Mouse (Mus musculus): Measurements from ENCODE around the gene Rimbp2. TPM values are rescaled to one million over a fixed set of nuclear protein-coding genes. Genes with fewer than 3 reads are reported as not detected.

The Rimbp2 gene
- polyA plus RNA-seq, 1 experiment from 2014 or later: 0.55 TPM

GRCm38 (mm10) chr5:128917116-128917959 lies 35.9 kb downstream of the Rimbp2 start:
- Histone ChIP-seq H3K27ac (no peak overlapping the region), H3K36me3 (no peaks in the 10 kb centered on the region), H3K9me3 (no peaks in the 10 kb centered on the region), H3K4me3 (no peak overlapping the region), H3K27me3 (ENCODE audit: insufficient read depth, poor library complexity, severe bottlenecking) (no peaks in the 10 kb centered on the region), H3K4me1 (peaks cover 11% of the 10 kb centered on the region)
- 8% methylated on average over 10 of the region's 10 CpGs for WGBS
- DNase-seq (ENCODE audit: low spot score): peak; percentile 92

GRCm38 (mm10) chr5:128913820-128914219 lies 39.5 kb downstream of the Rimbp2 start:
- no peaks in the 10 kb centered on the region for H3K36me3 ChIP-seq
- no peak overlapping the region for H3K27ac ChIP-seq
- no peak overlapping the region for H3K4me3 ChIP-seq
- no peaks in the 10 kb centered on the region for H3K9me3 ChIP-seq
- no peak for DNase-seq (ENCODE audit: low spot score)
- 67% methylated on average over 3 of the region's 3 CpGs for WGBS
- H3K27me3 ChIP-seq (ENCODE audit: insufficient read depth, poor library complexity, severe bottlenecking): no peaks in the 10 kb centered on the region
- peaks cover 11% of the 10 kb centered on the region for H3K4me1 ChIP-seq

DNA sequence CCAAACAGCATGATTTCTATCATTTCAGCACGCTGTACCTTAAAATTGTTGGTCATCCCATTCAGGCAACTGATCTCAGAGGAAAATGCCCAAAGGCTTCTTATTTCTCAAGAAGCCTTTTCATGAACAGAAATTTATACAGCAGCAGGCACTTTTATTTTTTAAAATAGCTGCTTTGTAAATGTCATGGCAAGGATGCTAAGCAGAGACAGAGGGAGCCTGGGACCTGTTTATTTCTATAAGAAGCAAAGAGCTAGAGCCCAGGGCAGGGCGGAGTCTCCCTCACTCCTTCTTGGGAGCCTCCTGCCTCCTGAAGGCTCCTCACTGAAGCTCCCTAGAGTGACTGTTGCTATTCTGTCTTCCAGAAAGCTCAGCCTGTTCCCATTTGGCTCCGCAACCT lies 40.9 kb downstream of the Rimbp2 start:
- no peak overlapping the region for H3K4me3 ChIP-seq
- no peaks in the 10 kb centered on the region for H3K27me3 ChIP-seq (ENCODE audit: insufficient read depth, poor library complexity, severe bottlenecking)
- 90% methylated on average over 3 of the region's 3 CpGs for WGBS
- H3K36me3 ChIP-seq: no peaks in the 10 kb centered on the region
- DNase-seq (ENCODE audit: low spot score): no peak
- H3K4me1 ChIP-seq: peaks cover 9% of the 10 kb centered on the region
- H3K9me3 ChIP-seq: no peaks in the 10 kb centered on the region
- H3K27ac ChIP-seq: no peak overlapping the region

- WGBS: 69% methylated on average over 8 of the region's 9 CpGs
- Histone ChIP-seq H3K27me3 (ENCODE audit: insufficient read depth, poor library complexity, severe bottlenecking) (no peaks in the 10 kb centered on the region), H3K9me3 (no peaks in the 10 kb centered on the region), H3K4me3 (no peak overlapping the region), H3K36me3 (no peaks in the 10 kb centered on the region), H3K27ac (no peak overlapping the region), H3K4me1 (peaks cover 4% of the 10 kb centered on the region; the same call in 1 of the 2 replicates)
- no peak for DNase-seq (ENCODE audit: low spot score)
Observed at GRCm38 (mm10) chr5:128911593-128911992, 41.7 kb downstream of the Rimbp2 start.

- DNase-seq (ENCODE audit: low spot score): no peak
- Histone ChIP-seq H3K36me3 (no peaks in the 10 kb centered on the region), H3K9me3 (no peaks in the 10 kb centered on the region), H3K4me3 (no peak overlapping the region), H3K4me1 (peaks cover 6% of the 10 kb centered on the region; the same call in 1 of the 2 replicates), H3K27me3 (ENCODE audit: insufficient read depth, poor library complexity, severe bottlenecking) (no peaks in the 10 kb centered on the region), H3K27ac (no peak overlapping the region)
- WGBS: 37% methylated on average over 5 of the region's 5 CpGs
Observed at GRCm38 (mm10) chr5:128904113-128904512, 49.2 kb downstream of the Rimbp2 start.

DNA sequence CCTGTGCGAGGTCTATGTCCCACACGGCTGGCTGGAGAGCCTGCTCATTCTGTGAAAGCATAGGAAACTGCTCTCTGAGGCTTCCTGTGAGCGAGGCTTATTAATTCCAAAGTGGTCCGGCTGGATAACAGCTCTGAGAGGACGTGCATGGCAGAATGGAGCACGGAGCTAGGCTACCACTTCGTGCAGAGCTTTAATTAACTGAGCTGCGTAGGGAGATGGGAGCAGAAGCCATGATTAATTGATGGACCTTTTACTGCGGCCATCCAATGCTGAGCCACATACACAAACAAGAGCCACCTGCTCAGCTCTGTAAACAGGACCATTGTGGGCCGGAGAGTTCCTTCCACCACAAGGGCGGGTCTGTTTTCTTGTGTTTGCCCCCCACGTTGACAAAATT lies 50.2 kb downstream of the Rimbp2 start:
- Histone ChIP-seq H3K27me3 (ENCODE audit: insufficient read depth, poor library complexity, severe bottlenecking) (no peaks in the 10 kb centered on the region), H3K36me3 (no peaks in the 10 kb centered on the region), H3K4me3 (no peak overlapping the region), H3K9me3 (no peaks in the 10 kb centered on the region), H3K27ac (no peak overlapping the region), H3K4me1 (peaks cover 6% of the 10 kb centered on the region; the same call in 1 of the 2 replicates)
- 66% methylated on average over 12 of the region's 12 CpGs for WGBS
- no peak for DNase-seq (ENCODE audit: low spot score)

- no peaks in the 10 kb centered on the region for H3K27me3 ChIP-seq (ENCODE audit: insufficient read depth, poor library complexity, severe bottlenecking)
- no peak for DNase-seq (ENCODE audit: low spot score)
- H3K27ac ChIP-seq: no peak overlapping the region
- H3K4me3 ChIP-seq: no peak overlapping the region
- H3K4me1 ChIP-seq: peaks cover 3% of the 10 kb centered on the region; the same call in 1 of the 2 replicates
- H3K36me3 ChIP-seq: no peaks in the 10 kb centered on the region
- H3K9me3 ChIP-seq: no peaks in the 10 kb centered on the region
- WGBS: 79% methylated on average over 13 of the region's 13 CpGs
Observed at GRCm38 (mm10) chr5:128899971-128900370, 53.3 kb downstream of the Rimbp2 start.

DNA sequence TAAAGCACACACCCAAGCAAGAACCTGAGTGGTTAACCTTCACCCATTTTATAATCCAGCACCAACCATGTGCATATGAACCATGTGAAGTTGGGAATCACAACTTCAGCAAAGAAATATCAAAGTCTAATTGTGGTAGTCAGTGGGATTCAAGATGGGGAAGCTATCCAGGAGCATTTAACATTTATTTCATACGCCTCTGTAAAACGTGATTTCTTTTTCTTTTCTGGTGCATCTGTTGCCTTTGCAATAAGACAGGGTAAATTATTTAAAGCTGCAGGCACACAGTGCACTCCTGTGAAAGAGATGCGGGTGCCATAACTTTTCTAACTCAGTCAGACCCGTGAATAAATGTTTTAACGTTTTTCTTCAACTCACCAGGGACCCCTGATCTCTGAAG lies 58.4 kb downstream of the Rimbp2 start:
- Histone ChIP-seq H3K27me3 (ENCODE audit: insufficient read depth, poor library complexity, severe bottlenecking) (no peaks in the 10 kb centered on the region), H3K4me1 (no peaks in the 10 kb centered on the region), H3K27ac (no peak overlapping the region), H3K9me3 (no peaks in the 10 kb centered on the region), H3K36me3 (no peaks in the 10 kb centered on the region), H3K4me3 (no peak overlapping the region)
- DNase-seq (ENCODE audit: low spot score): no peak
- WGBS: 72% methylated on average over 5 of the region's 5 CpGs

DNA sequence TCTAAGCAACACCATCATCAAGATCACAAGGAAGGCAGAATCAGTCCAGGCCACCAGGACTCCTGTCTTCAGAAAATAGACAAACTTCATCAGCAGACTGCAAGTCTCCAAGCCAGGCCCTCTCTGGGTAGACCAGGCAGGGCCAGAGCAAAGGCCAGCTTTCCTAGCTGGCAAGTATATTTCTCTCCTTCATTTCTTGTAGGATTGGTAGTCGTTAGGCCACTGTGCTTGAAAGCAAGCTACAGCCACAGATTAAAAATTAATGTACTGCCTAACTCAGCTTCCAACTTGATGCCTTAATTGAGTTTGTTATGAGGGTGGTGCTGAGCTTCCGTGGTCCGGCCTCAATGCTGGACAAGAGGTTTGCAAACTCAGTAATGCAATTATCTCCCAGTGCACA lies 65.7 kb downstream of the Rimbp2 start:
- no peaks in the 10 kb centered on the region for H3K27me3 ChIP-seq (ENCODE audit: insufficient read depth, poor library complexity, severe bottlenecking)
- 81% methylated on average over 3 of the region's 3 CpGs for WGBS
- no peaks in the 10 kb centered on the region for H3K36me3 ChIP-seq
- no peak overlapping the region for H3K4me3 ChIP-seq
- DNase-seq (ENCODE audit: low spot score): no peak
- no peaks in the 10 kb centered on the region for H3K4me1 ChIP-seq
- no peaks in the 10 kb centered on the region for H3K9me3 ChIP-seq
- H3K27ac ChIP-seq: no peak overlapping the region

DNA sequence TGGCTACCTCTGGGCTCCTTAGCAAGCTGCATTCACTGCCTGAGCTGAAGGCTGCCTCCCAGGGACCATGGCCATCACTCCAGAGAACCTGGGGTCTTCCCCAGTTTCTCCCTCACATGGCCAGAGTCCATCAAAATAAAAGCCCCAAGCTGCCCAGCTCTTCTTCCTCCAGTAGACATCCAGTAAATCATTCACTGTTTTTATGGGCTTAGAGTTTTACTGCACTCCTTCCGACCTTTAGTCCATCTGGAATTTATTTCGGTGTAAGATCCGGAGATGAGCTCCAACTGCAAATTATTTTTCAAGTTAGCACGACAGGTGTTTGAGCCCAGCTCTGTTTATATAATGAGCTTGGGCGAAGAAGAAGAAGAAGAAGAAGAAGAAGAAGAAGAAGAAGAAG lies 69.0 kb downstream of the Rimbp2 start:
- Histone ChIP-seq H3K27ac (no peak overlapping the region), H3K27me3 (ENCODE audit: insufficient read depth, poor library complexity, severe bottlenecking) (no peaks in the 10 kb centered on the region), H3K4me3 (no peak overlapping the region)

DNA sequence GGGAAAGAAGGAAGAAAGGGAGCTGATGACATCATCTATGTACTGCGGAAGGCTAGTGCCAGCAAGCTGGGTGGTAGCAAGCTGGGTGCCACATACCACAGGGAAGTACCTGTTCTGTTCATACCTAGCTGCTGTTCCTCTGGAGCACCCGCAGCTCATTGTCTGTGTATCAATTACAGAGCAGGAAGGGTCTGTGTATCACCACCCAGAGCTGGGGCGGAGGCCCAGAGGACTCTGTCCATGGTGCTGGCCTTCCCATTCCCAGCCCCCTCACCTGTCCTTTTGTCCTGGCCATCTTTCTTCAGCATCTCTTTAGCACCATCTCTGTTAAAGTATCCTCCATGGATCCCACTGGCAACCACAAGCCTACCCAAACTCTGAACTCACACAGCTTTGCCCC lies 74.2 kb downstream of the Rimbp2 start:
- H3K4me1 ChIP-seq: no peaks in the 10 kb centered on the region
- peaks cover 21% of the 10 kb centered on the region for H3K27me3 ChIP-seq (ENCODE audit: insufficient read depth, poor library complexity, severe bottlenecking)
- WGBS: 21% methylated on average over 3 of the region's 3 CpGs
- DNase-seq (ENCODE audit: low spot score): no peak
- H3K36me3 ChIP-seq: no peaks in the 10 kb centered on the region
- H3K27ac ChIP-seq: no peak overlapping the region
- H3K4me3 ChIP-seq: no peak overlapping the region
- no peaks in the 10 kb centered on the region for H3K9me3 ChIP-seq

More for the DNA sequence above, 69.0 kb downstream of the Rimbp2 start:
- H3K4me1 ChIP-seq: no peaks in the 10 kb centered on the region
- no peaks in the 10 kb centered on the region for H3K9me3 ChIP-seq
- 78% methylated on average over 5 of the region's 5 CpGs for WGBS
- H3K36me3 ChIP-seq: no peaks in the 10 kb centered on the region
- no peak for DNase-seq (ENCODE audit: low spot score)

DNA sequence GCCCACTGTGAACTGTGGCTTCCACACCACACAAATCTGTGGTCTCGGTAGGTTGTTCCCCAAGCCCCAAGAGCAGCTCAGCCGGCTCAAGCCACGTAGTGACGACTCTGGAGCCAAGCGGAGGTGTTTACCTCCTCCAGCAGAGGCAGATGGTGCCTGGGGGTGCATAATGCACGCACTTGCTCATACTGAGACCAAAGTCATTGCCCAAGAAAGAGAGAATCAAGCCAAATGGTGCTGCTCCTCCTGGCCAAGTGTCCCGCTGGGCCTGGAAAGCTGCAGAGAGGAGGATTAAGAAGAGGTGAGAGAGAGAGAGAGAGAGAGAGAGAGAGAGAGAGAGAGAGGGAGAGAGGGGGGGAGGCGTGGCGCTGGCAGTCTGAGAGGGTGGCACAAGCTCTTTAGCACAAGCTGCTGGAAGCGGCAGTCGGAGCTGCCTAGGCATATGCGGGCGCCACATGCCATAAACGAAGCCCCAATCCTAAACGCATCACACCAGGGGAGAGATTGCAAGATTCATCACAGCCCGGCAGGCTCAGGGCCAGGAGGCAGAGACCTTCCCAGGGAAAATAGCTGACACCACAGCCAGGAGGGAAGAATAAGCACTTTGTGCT lies 75.8 kb downstream of the Rimbp2 start:
- Histone ChIP-seq H3K27ac (no peak overlapping the region), H3K4me1 (no peaks in the 10 kb centered on the region), H3K4me3 (no peak overlapping the region), H3K9me3 (no peaks in the 10 kb centered on the region), H3K36me3 (no peaks in the 10 kb centered on the region), H3K27me3 (ENCODE audit: insufficient read depth, poor library complexity, severe bottlenecking) (peaks cover 21% of the 10 kb centered on the region)
- 7% methylated on average over 15 of the region's 16 CpGs for WGBS
- DNase-seq (ENCODE audit: low spot score): no peak

- H3K9me3 ChIP-seq: no peaks in the 10 kb centered on the region
- peaks cover 8% of the 10 kb centered on the region for H3K27me3 ChIP-seq (ENCODE audit: insufficient read depth, poor library complexity, severe bottlenecking)
- H3K27ac ChIP-seq: no peak overlapping the region
- no peak overlapping the region for H3K4me3 ChIP-seq
- H3K4me1 ChIP-seq: no peaks in the 10 kb centered on the region
- no peaks in the 10 kb centered on the region for H3K36me3 ChIP-seq
- DNase-seq (ENCODE audit: low spot score): no peak
- 72% methylated on average over 3 of the region's 3 CpGs for WGBS
Observed at GRCm38 (mm10) chr5:128871706-128872105, 81.6 kb downstream of the Rimbp2 start.
